Mouse (Mus musculus) lung, embryonic 14.5 days (tissue): ENCODE data around the gene Trabd2b. TPM values are rescaled to one million over a fixed set of nuclear protein-coding genes. Genes with fewer than 3 reads are reported as not detected.

ENCODE experiments used
- ATAC-seq: fragments of 200-750 bp; cut with Nextera tagmentation; 2 replicates; pipeline ENCODE4 v1.8.0; 2017; ENCODE audit warnings: mild to moderate bottlenecking, moderate TSS enrichment, moderate library complexity; ENCODE audit not compliant: insufficient read depth
- DNase-seq: peaks from one replicate; pipeline ENCODE4 v3.0.0-alpha.2; 2015
- H3K27ac ChIP-seq: fragments of 300-500 bp; sonication (generic); 2 replicates; pipeline ENCODE4 v1.5.1; 2014; ENCODE audit warnings: low read depth, mild to moderate bottlenecking, moderate library complexity
- H3K27me3 ChIP-seq: fragments of 300-500 bp; sonication (generic); 2 replicates; pipeline ENCODE4 v1.6.1; 2014; ENCODE audit warnings: low read length, control low read depth; ENCODE audit not compliant: insufficient read depth
- H3K36me3 ChIP-seq: fragments of 300-500 bp; sonication (generic); 2 replicates; pipeline ENCODE4 v1.6.1; 2014; ENCODE audit warnings: control low read depth; ENCODE audit not compliant: insufficient read depth
- H3K4me1 ChIP-seq: fragments of 300-500 bp; sonication (generic); 2 replicates; pipeline ENCODE4 v1.6.1; 2014; ENCODE audit warnings: antibody characterized with exemption, control low read depth; ENCODE audit not compliant: insufficient read depth
- H3K4me2 ChIP-seq: fragments of 300-500 bp; sonication (generic); 2 replicates; pipeline ENCODE4 v1.6.1; 2014; ENCODE audit warnings: mild to moderate bottlenecking
- H3K4me3 ChIP-seq: fragments of 300-500 bp; sonication (generic); 2 replicates; pipeline ENCODE4 v1.5.1; 2014; ENCODE audit warnings: low read depth, low read length
- H3K9ac ChIP-seq: fragments of 300-500 bp; sonication (generic); 2 replicates; pipeline ENCODE4 v1.6.1; 2014
- H3K9me3 ChIP-seq: fragments of 300-500 bp; sonication (generic); 2 replicates; pipeline ENCODE4 v1.6.1; 2016; ENCODE audit warnings: low read depth, low read length, control low read depth
- CTCF ChIP-seq: IDR thresholded peaks from 2 replicates; pipeline ENCODE4 v1.5.1; 2016; ENCODE audit warnings: antibody characterized with exemption, low read depth
- WGBS: fragments of 180-500 bp; shearing (Covaris S2); extraction: QIAGEN DNeasy Blood & Tissue Kit; methylation state at CpG from one replicate; pipeline ENCODE4 v1.1.7; 2014; 5-methylcytosine and 5-hydroxymethylcytosine counted together
- polyA plus RNA-seq: library from polyadenylated mRNA; unstranded; fragments of >200 nt; fragmentation: Nextera tagmentation; extraction: Ambion mirVana; gene quantifications from 2 replicates; pipeline ENCODE4 v1.2.1, GENCODE M21; 2014

Trabd2b gene
- polyA plus RNA-seq, 1 experiment from 2014 or later, result 4.6 TPM

DNA sequence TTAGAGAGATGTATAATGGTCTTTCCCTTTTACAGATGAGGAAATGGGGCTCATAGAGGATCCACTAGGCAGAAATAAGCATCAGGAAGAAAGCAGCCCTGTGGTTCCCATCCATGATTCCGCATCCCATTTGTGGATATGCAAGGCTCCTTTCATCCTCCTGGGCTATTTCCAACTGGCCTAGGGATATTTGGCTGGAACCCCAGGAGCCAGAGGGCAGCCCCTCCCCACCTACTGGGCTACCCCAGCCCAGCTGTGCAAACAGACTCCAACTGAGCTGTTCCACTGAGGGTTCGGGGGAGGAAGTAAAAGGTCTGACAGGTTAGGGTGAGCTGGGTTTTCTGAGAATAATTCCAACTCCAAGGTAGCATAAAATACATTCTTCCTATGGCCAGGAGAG, 39.5 kb upstream of the Trabd2b start:
- no peak for ATAC-seq

DNA sequence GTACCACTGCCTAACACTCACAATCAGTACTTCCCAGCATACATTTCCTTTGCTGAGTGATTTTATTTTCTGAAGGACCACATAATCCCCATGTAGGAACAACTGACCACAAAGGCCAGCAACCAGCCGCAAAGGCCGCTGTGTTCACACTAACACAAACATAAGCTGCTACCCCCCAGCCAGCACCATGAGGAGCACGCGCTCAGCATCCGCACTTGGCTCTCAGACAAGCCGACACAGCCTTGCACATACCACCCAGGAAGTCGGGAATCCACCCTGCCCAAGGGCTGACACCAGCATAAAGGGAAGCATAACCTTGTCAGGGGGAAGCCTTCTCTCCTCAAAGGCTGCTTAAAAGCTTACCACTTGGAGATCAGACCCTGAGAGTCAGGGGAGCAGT, 38.7 kb upstream of the Trabd2b start:
- WGBS, result 17% methylated on average over 7 of the region's 7 CpGs
- H3K9ac ChIP-seq, result no peak overlapping the region
- H3K36me3 ChIP-seq, result no peaks in the 10 kb centered on the region
- H3K27me3 ChIP-seq, result no peaks in the 10 kb centered on the region
- no peak for TF ChIP-seq CTCF
- H3K4me3 ChIP-seq, result no peak overlapping the region
- H3K4me2 ChIP-seq, result no peak overlapping the region
- H3K9me3 ChIP-seq, result no peaks in the 10 kb centered on the region
- DNase-seq, result peak; percentile 81
- H3K4me1 ChIP-seq, result peaks cover 12% of the 10 kb centered on the region
- H3K27ac ChIP-seq, result no peak overlapping the region
- peak; percentile 78; the same call in 1 of the 2 replicates for ATAC-seq

More for the DNA sequence above, 39.5 kb upstream of the Trabd2b start:
- Histone ChIP-seq H3K4me1 (peaks cover 12% of the 10 kb centered on the region), H3K36me3 (no peaks in the 10 kb centered on the region), H3K4me3 (no peak overlapping the region), H3K27me3 (no peaks in the 10 kb centered on the region), H3K9ac (no peak overlapping the region), H3K9me3 (no peaks in the 10 kb centered on the region), H3K4me2 (no peak overlapping the region), H3K27ac (no peak overlapping the region)
- DNase-seq, result peak; percentile 31
- 50% methylated on average over 2 of the region's 2 CpGs for WGBS
- TF ChIP-seq CTCF, result no peak

DNA sequence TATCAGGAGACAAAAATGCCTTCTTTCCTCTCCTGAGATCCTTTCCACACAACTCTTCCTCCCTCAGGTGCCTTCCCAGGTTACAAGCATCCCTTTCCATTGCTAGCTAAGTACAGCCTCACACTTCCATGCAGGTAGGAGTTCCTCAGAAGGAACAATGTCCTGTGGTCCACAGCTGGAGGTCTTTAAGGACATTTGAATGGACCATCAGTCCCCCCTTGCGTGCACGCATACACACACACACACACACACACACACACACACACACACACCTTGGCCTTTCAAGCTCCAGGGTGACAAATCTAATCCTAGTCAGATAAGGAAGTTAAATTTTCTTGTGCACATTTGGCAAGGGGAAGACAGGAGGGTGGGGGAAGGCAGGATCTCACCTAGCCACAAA, 36.9 kb upstream of the Trabd2b start:
- ATAC-seq, result no peak
- 41% methylated on average over 2 of the region's 2 CpGs for WGBS
- no peak for TF ChIP-seq CTCF

DNA sequence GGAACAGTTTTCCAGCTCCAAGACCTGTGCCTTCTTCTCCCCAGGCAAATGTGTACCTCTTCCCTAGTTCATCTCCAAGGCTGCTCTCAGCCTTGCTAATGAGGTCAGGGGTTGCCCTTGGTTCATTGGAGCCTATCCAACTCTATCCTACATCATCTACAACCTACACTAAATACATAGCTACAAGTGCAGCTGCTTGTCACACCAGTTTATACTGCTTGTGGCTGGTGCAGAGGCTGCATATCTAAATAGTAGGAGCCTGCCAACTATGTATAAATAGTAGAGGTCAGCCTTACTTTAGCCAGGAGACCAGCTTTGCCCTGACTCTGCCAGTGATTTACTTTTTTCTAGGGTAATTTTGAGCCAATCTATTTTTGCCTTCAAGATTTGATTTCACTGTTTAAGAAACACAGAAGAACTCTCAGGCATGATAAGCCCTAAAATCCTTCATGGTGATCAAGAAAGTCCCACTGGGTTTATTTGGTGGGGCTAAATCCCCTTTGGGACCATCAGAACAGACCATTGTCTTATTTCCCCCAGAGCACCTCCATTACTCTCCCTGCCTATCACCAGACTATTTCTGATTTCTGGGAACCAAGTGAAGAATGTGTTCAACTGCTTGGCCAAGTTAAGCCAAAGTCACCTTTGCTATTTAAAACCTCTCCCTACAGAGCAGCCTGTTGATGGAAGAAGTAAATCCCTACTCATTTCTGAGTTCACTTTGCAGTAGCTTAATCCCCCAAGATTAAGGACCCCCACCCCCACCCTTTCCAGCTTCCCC, 35.4 kb upstream of the Trabd2b start:
- Histone ChIP-seq H3K36me3 (no peaks in the 10 kb centered on the region), H3K4me3 (no peak overlapping the region), H3K4me2 (no peak overlapping the region), H3K4me1 (peaks cover 12% of the 10 kb centered on the region), H3K9ac (no peak overlapping the region), H3K27ac (no peak overlapping the region), H3K27me3 (no peaks in the 10 kb centered on the region), H3K9me3 (no peaks in the 10 kb centered on the region)
- no peak for ATAC-seq
- DNase-seq, result no peak
- no peak for TF ChIP-seq CTCF

More for the DNA sequence above, 36.9 kb upstream of the Trabd2b start:
- no peak overlapping the region for H3K9ac ChIP-seq
- no peaks in the 10 kb centered on the region for H3K9me3 ChIP-seq
- no peak overlapping the region for H3K27ac ChIP-seq
- H3K4me1 ChIP-seq, result peaks cover 12% of the 10 kb centered on the region
- no peak for DNase-seq
- H3K36me3 ChIP-seq, result no peaks in the 10 kb centered on the region
- H3K4me2 ChIP-seq, result no peak overlapping the region
- no peaks in the 10 kb centered on the region for H3K27me3 ChIP-seq
- H3K4me3 ChIP-seq, result no peak overlapping the region

DNA sequence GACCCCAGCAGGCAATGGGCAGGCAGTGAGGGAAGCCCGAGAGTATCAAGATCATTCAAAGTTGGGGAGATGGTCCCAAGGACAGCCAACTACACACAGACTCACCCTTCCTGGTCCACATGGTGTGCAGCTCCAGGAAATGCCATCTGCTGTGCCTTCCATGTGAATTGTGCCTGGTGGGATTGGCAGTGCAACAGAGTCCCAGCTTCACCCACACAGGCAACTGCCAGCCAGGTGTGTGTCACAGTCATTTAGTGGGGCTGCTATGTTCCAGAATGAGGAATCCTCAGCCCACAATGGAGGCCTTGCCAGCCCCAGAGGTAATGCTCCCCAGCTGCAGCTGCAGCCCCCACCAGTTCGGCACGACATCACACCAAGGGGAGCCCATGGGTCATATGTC, 33.8 kb upstream of the Trabd2b start:
- Histone ChIP-seq H3K9ac (no peak overlapping the region), H3K27me3 (no peaks in the 10 kb centered on the region), H3K4me3 (no peak overlapping the region), H3K9me3 (no peaks in the 10 kb centered on the region), H3K36me3 (no peaks in the 10 kb centered on the region), H3K4me2 (no peak overlapping the region), H3K27ac (no peak overlapping the region), H3K4me1 (peaks cover 3% of the 10 kb centered on the region; the same call in 1 of the 2 replicates)
- no peak for TF ChIP-seq CTCF
- DNase-seq, result no peak
- WGBS, result 76% methylated on average over 3 of the region's 3 CpGs
- ATAC-seq, result no peak

DNA sequence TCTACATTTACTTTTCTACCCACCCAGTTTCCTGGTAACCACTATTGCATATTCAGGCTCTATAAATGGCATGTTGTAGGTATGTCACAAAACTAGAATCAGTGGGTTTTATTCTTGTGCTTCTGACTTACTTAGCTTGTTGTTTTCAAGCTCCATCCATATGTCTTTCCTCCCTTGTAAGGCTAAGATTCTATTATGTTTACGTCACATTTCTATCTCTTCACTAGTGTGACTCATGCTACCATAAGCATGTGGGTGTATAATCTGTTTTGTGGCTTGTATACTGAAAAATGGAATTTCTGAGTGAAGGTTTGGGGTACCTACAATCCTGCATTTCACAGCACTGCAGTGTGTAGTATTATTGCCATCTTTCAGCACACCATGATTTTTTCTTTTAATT, 32.2 kb upstream of the Trabd2b start:
- Histone ChIP-seq H3K4me3 (no peak overlapping the region), H3K4me1 (no peaks in the 10 kb centered on the region), H3K36me3 (no peaks in the 10 kb centered on the region), H3K4me2 (no peak overlapping the region), H3K27me3 (no peaks in the 10 kb centered on the region), H3K9me3 (no peaks in the 10 kb centered on the region), H3K9ac (no peak overlapping the region), H3K27ac (no peak overlapping the region)
- ATAC-seq, result no peak
- no peak for DNase-seq
- 95% methylated on average over 1 of the region's 1 CpGs for WGBS
- TF ChIP-seq CTCF, result no peak

DNA sequence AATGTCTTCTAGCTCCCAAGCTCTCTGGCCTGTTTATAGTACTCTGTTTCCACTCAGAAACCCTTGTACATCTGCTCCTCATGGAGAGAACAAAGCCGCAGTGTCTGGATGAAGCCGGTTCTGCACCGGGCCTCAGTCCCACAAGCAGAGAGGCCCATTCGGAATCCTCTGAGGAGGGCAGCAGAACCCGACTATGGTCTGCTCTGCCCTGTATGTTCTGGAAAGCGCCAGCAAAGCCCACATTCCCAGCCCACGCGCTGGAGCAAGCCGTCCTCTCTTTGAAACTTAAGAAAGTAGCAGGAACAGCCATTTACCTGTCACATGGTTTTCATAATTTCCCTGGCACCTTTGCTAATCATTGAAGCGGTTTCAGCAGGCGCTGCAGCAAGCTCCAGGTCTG, 29.0 kb upstream of the Trabd2b start:
- H3K27ac ChIP-seq, result no peak overlapping the region
- WGBS, result 70% methylated on average over 11 of the region's 11 CpGs
- ATAC-seq, result no peak

DNA sequence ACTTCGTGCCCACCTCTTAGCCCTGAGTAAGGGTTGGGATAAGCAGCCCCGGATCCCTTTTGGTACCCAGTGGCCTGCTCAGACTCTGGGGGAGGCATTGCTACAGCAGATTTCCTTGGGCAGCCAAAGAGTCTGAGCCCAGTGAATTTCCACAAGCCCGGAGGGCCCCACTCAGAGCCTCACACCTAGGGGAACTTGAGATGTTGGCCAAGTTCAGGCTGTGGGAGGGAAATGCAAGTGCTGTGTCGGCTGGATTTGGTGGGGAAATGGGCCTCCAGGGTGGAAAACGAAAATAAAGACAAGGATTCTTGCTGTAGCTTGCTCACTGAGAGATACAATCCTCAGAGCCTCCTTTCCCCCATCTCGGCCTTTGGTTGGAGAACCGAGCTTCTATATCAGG, 28.0 kb upstream of the Trabd2b start:
- ATAC-seq (no peak), DNase-seq (no peak)
- Histone ChIP-seq H3K27me3 (no peaks in the 10 kb centered on the region), H3K4me2 (no peak overlapping the region), H3K36me3 (no peaks in the 10 kb centered on the region), H3K27ac (no peak overlapping the region), H3K9me3 (no peaks in the 10 kb centered on the region), H3K4me3 (no peak overlapping the region), H3K9ac (no peak overlapping the region), H3K4me1 (no peaks in the 10 kb centered on the region)
- TF ChIP-seq CTCF, result no peak
- WGBS, result 71% methylated on average over 7 of the region's 7 CpGs

More for the DNA sequence above, 29.0 kb upstream of the Trabd2b start:
- Histone ChIP-seq H3K9ac (no peak overlapping the region), H3K36me3 (no peaks in the 10 kb centered on the region), H3K4me2 (no peak overlapping the region), H3K4me3 (no peak overlapping the region), H3K27me3 (no peaks in the 10 kb centered on the region), H3K9me3 (no peaks in the 10 kb centered on the region), H3K4me1 (no peaks in the 10 kb centered on the region)
- DNase-seq, result no peak
- TF ChIP-seq CTCF, result no peak
